Mouse (Mus musculus): ENCODE data around the gene Il3ra. TPM values are rescaled to one million over a fixed set of nuclear protein-coding genes. Genes with fewer than 3 reads are reported as not detected.

Gene Il3ra
- total RNA-seq, 4 experiments from 2014 or later = 2.9 to 7.3 (median 4.9) TPM

- no peak for DNase-seq (ENCODE audit: low spot score in 2 of 2)
Measured at GRCm38 (mm10) chr14:14354511-14355359, 8.7 kb downstream of the Il3ra start.

DNA sequence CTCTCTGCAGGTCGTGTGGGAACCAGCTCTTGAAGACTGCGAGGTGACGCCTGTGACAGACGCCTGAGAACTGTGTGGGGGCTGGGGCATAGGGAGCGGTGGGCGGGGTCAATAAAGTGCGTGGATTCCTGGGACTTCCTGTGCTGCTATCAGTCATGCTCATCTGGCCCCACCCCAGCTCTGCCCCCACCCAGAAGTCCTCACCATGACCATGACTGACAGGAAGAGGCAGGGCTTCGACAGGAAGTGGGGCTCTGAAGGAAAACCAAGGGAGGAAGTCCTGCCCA lies 9.2 kb downstream of the Il3ra start:
- DNase-seq (ENCODE audit: low spot score in 2 of 2) = no peak

GRCm38 (mm10) chr14:14395535-14395934 lies 49.5 kb downstream of the Il3ra start:
- no peak for DNase-seq (ENCODE audit: low spot score in 2 of 2)

GRCm38 (mm10) chr14:14400998-14401397 lies 54.9 kb downstream of the Il3ra start, which contains the start of gene Olfr721-ps1:
Gene Olfr721-ps1, plus strand, starts transcription at chr14:14401298.
- DNase-seq (ENCODE audit: low spot score in 2 of 2) = no peak

Other genes with a start within 250 kb of the Il3ra start
- 100 to 1,000 TPM in 3 of 4 experiments, 10 to 100 TPM in 1; 99.6 to 113 (median 101) TPM for gene Psmd6, start 225.3 kb upstream of the Il3ra start, total RNA-seq (2022)
- not detected for gene Olfr720, start 159.4 kb upstream of the Il3ra start, total RNA-seq (2022)
- not detected for gene Olfr31, start 23.4 kb upstream of the Il3ra start, total RNA-seq (2022)
- gene Olfr721-ps1, start 55.0 kb downstream of the Il3ra start, total RNA-seq (2022) = not detected